Mouse (Mus musculus) liver, embryonic 11.5 days (tissue): ENCODE measurements around the gene Yeats4. TPM values are rescaled to one million over a fixed set of nuclear protein-coding genes. Genes with fewer than 3 reads are reported as not detected.
A peak's percentile ranks its signal among the peaks of the same experiment; 100 is the strongest.
"Not testable (repeated sequence)": the region's sequence is repeated elsewhere in the genome, so short reads cannot be mapped to it uniquely, and the experiment has no call there.

ENCODE experiments used
- ATAC-seq: fragments of 200-750 bp; cut with Nextera tagmentation; replicated peaks from 2 replicates; pipeline ENCODE4 v1.8.0; 2017; ENCODE audit warnings: moderate number of reproducible peaks, mild to moderate bottlenecking, moderate TSS enrichment, moderate library complexity; ENCODE audit not compliant: low FRiP score
- DNase-seq: peaks from one replicate; pipeline ENCODE4 v3.0.0-alpha.2; 2017; ENCODE audit warnings: low spot score
- H3K27ac ChIP-seq: fragments of 300-500 bp; sonication (generic); 2 replicates; pipeline ENCODE4 v1.5.1; 2014; ENCODE audit warnings: mild to moderate bottlenecking, low read depth, low read length, control low read depth
- H3K27me3 ChIP-seq: fragments of 300-500 bp; sonication (generic); replicated peaks from 2 replicates; pipeline ENCODE4 v1.6.1; 2014; ENCODE audit warnings: low read length, mixed read lengths; ENCODE audit not compliant: control insufficient read depth, insufficient read depth
- H3K36me3 ChIP-seq: fragments of 300-500 bp; sonication (generic); 2 replicates; pipeline ENCODE4 v1.6.1; 2014; ENCODE audit warnings: mild to moderate bottlenecking, low read length, moderate library complexity, mixed read lengths; ENCODE audit not compliant: control insufficient read depth, insufficient read depth
- H3K4me1 ChIP-seq: fragments of 300-500 bp; sonication (generic); replicated peaks from 2 replicates; pipeline ENCODE4 v1.6.1; 2014; ENCODE audit warnings: low read length, mixed read lengths; ENCODE audit not compliant: control insufficient read depth, insufficient read depth
- H3K4me2 ChIP-seq: fragments of 300-500 bp; sonication (generic); 2 replicates; pipeline ENCODE4 v1.6.1; 2014; ENCODE audit warnings: mild to moderate bottlenecking, control low read depth, moderate library complexity
- H3K4me3 ChIP-seq: fragments of 300-500 bp; sonication (generic); 2 replicates; pipeline ENCODE4 v1.5.1; 2014; ENCODE audit warnings: low read depth, low read length, control low read depth
- H3K9ac ChIP-seq: fragments of 300-500 bp; sonication (generic); 2 replicates; pipeline ENCODE4 v1.6.1; 2014; ENCODE audit warnings: low read depth, low read length, control low read depth
- H3K9me3 ChIP-seq: fragments of 300-500 bp; sonication (generic); 2 replicates; pipeline ENCODE4 v1.6.1; 2016; ENCODE audit warnings: low read length, inconsistent platforms, mixed read lengths; ENCODE audit not compliant: control insufficient read depth
- WGBS: fragments of 180-500 bp; shearing (Covaris S2); extraction: QIAGEN DNeasy Blood & Tissue Kit; methylation state at CpG from one replicate; pipeline ENCODE4 v1.1.7; 2014; 5-methylcytosine and 5-hydroxymethylcytosine counted together
- polyA plus RNA-seq: library from polyadenylated mRNA; unstranded; fragments of >200 nt; fragmentation: Nextera tagmentation; extraction: Ambion mirVana; gene quantifications from 2 replicates; pipeline ENCODE4 v1.2.1, GENCODE M21; 2014

Gene Yeats4
- polyA plus RNA-seq, 1 experiment from 2014 or later, result 83.2 TPM

DNA sequence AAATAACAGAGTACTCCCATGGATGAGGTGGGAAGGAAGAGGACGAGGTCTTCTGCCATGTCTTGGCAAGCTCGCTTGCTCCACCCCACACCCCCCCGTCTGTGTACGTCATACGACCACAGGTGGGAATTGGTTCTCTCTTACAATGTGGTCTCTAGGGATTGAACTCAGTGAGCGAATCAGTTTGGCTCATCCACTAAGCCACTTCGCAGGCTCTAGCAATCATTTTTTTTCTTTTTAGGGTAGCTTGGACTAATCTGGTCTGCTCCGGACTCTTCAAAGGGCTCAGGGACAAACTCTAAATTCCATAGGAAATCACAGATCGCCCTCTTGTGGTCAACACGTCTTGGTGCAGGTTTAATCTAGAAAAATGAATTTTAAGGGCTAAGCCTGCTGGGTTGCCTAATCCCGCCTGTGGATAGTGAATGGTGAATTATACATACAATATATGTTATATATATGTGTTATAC lies 14.8 kb downstream of the Yeats4 start:
- no peak overlapping the region for H3K9ac ChIP-seq
- no peak overlapping the region for H3K27ac ChIP-seq
- peaks cover under 1% of the 10 kb centered on the region; the same call in 1 of the 2 replicates for H3K36me3 ChIP-seq
- peak; percentile 61 for ATAC-seq
- H3K4me2 ChIP-seq, result peak overlapping the region; percentile 58
- peak; percentile 50 for DNase-seq
- peak overlapping the region; percentile 20 for H3K4me3 ChIP-seq
- no peaks in the 10 kb centered on the region for H3K9me3 ChIP-seq
- no peaks in the 10 kb centered on the region; the same call in 1 of the 2 replicates for H3K4me1 ChIP-seq
- 19% methylated on average over 11 of the region's 11 CpGs for WGBS
- no peaks in the 10 kb centered on the region for H3K27me3 ChIP-seq

DNA sequence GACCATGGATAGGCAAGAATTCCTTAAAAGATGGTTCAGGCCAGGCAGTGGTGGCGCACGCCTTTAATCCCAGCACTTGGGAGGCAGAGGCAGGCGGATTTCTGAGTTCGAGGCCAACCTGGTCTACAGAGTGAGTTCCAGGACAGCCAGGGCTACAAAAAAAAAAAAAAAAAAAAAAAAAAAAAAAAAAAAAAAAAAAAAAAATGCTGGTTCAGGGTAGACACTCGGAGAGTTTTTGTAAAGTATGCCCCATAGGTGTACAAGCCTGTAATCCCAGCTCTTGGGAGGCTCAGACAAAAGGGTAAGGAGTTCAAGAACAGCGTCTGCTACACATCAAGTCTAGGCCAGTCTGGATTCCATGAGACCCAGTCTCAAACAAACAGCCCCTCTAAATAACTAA lies 15.5 kb downstream of the Yeats4 start:
- DNase-seq, H3K9ac ChIP-seq, H3K36me3 ChIP-seq, H3K27ac ChIP-seq, ATAC-seq, H3K4me1 ChIP-seq, H3K4me2 ChIP-seq, H3K27me3 ChIP-seq, H3K4me3 ChIP-seq, H3K9me3 ChIP-seq: not testable (repeated sequence)
- 86% methylated on average over 6 of the region's 6 CpGs for WGBS

DNA sequence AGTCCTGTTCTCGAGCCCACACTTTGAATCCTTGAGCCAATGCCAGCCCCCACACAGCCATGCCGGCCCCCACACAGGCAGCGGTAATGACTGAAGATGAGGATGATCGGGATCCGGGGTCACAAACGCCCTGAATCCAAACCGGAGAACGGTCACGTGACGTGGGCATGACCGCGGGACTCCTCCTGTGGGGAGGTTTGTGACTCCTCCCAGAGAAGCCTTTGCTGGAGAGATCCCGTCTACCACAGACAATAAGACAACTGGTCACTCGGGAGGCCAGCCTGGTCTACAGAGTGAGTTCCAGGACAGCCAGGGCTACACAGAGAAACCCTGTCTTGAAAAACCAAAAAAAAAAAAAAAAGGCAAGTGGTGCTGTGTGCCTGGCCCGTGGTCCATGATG lies 16.1 kb downstream of the Yeats4 start:
- Histone ChIP-seq H3K36me3 (no peaks in the 10 kb centered on the region), H3K4me2 (no peak overlapping the region), H3K4me3 (no peak overlapping the region), H3K4me1 (no peaks in the 10 kb centered on the region; the same call in none of the 2 replicates), H3K27me3 (no peaks in the 10 kb centered on the region), H3K9me3 (no peaks in the 10 kb centered on the region), H3K27ac (no peak overlapping the region), H3K9ac (no peak overlapping the region)
- DNase-seq (no peak), ATAC-seq (no peak)
- 79% methylated on average over 15 of the region's 15 CpGs for WGBS

DNA sequence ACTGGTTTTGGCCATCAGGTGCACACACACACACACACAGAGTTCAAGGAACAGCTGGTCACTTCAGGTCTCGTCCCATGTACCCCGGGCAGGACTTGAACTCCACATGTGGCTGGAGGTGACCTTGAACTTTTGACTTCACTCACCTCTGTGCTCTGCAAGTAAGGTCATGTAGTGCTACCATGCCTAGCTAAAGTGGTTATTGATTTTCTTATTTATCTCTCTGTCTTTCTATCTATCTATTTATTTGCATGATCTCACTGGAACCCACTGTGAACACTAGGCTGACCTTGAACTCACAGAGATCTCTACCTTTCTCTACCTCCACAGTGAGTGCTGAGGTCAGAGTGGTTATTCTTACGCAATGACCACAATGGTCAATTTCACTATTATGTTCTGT lies 18.2 kb downstream of the Yeats4 start:
- H3K27ac ChIP-seq, result no peak overlapping the region
- no peaks in the 10 kb centered on the region for H3K36me3 ChIP-seq
- H3K4me2 ChIP-seq, result no peak overlapping the region
- H3K9ac ChIP-seq, result no peak overlapping the region
- DNase-seq (no peak), ATAC-seq (no peak)
- no peaks in the 10 kb centered on the region for H3K9me3 ChIP-seq
- H3K4me1 ChIP-seq, result peaks cover 2% of the 10 kb centered on the region
- 85% methylated on average over 3 of the region's 3 CpGs for WGBS
- H3K4me3 ChIP-seq, result no peak overlapping the region
- H3K27me3 ChIP-seq, result no peaks in the 10 kb centered on the region

DNA sequence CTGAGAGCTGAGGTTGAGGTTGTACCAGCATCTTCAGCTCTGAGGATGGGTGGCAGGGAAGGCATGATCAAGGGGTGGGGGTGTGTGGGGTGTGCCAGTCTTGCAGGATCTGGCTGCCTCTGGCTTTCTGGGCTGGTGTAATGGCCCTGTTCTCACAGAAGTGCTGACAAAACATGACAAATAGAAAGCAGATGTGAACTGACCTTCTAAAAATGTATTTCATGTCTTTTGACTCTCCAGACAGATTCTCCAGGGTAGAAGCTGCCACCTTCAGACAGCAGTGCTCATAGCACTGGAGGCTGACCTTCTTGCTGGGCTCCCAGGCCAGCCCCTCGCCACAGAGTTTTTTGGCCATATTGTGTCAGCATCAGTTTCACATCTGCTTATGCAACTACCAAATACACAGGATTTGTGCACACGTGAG lies 20.7 kb downstream of the Yeats4 start:
- H3K9ac ChIP-seq, result no peak overlapping the region

DNA sequence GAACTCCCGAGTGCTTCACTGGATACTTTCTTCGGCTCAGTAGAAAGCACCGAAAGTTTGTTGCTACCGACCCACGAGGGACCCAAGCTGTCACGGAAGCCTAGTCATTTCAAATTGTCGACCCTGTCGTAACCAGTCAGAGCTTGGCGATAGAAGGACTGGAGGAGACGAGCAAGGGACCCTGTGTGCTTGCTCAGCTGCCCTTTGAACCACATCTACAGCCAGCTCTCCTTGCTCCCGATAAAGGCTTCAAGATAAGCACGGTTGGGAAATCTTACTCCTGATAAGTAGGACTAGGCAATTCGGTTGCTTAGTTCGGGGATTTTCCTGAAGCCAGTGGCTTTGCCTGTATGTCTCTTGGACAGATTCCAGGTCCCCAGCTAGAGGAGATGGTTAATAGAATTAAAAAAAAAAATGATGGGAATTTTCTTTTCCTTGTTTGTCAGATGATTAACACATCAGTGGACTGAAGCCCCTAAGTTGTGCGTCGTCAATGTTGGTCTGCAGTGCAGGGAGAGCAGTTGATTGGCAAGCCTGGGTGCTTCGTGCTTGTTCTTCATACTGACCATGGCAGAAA lies 21.2 kb downstream of the Yeats4 start:
- WGBS, result 49% methylated on average over 17 of the region's 17 CpGs
- Histone ChIP-seq H3K27me3 (no peaks in the 10 kb centered on the region), H3K9me3 (no peaks in the 10 kb centered on the region), H3K36me3 (no peaks in the 10 kb centered on the region), H3K4me1 (peaks cover 2% of the 10 kb centered on the region; the same call in 1 of the 2 replicates), H3K4me3 (no peak overlapping the region), H3K4me2 (no peak overlapping the region), H3K27ac (no peak overlapping the region), H3K9ac (no peak overlapping the region)
- DNase-seq (no peak), ATAC-seq (no peak)

More for the DNA sequence above, 20.7 kb downstream of the Yeats4 start:
- H3K4me3 ChIP-seq, result no peak overlapping the region
- H3K9me3 ChIP-seq, result no peaks in the 10 kb centered on the region
- H3K27me3 ChIP-seq, result no peaks in the 10 kb centered on the region
- H3K36me3 ChIP-seq, result no peaks in the 10 kb centered on the region
- 53% methylated on average over 2 of the region's 2 CpGs for WGBS
- no peak overlapping the region for H3K4me2 ChIP-seq
- no peak for ATAC-seq
- peaks cover 2% of the 10 kb centered on the region; the same call in 1 of the 2 replicates for H3K4me1 ChIP-seq
- no peak overlapping the region for H3K27ac ChIP-seq
- DNase-seq, result no peak

DNA sequence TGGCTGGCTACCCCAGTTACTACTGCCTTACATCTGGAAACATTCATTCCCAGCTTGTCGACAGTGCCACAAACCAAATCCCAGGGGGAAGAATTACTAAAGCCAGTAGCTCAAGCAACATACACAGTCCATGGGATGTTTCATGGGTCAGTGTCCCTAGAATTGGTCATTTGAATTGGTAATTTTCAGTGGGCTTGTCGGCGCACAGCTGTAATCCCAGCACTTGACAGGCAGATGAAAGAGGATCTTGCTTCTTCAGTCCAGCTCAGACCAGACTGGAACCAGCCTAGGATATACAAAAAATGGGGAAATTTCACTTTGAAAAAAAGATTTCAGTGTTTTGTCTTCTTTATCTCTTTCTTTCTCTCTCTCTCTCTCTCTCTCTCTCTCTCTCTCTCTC lies 24.6 kb downstream of the Yeats4 start:
- Histone ChIP-seq H3K4me2 (no peak overlapping the region), H3K4me1 (peaks cover 2% of the 10 kb centered on the region), H3K9ac (no peak overlapping the region), H3K27ac (no peak overlapping the region), H3K27me3 (no peaks in the 10 kb centered on the region), H3K4me3 (no peak overlapping the region), H3K9me3 (no peaks in the 10 kb centered on the region), H3K36me3 (no peaks in the 10 kb centered on the region)
- DNase-seq, result no peak
- WGBS, result 79% methylated on average over 3 of the region's 3 CpGs
- ATAC-seq, result no peak

DNA sequence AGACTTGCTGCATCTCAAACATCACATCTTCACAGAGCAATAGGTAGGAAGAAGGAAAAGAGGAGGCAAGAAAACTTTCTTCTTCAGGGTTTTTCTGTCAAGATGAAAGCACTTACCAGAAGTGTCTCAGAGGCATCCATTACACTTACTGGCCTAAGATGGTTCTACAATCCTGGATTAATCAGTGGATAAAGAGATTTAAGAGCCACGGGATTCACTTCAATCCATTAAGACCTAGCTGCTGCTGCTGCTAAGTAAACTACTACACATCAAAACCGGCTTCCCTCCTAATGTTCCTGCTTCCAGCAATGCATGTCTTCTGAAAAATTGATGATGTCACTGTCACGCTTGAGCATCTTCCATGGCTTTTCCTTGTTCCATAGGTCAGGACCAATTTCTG lies 27.6 kb downstream of the Yeats4 start:
- Histone ChIP-seq H3K27ac (no peak overlapping the region), H3K27me3 (no peaks in the 10 kb centered on the region), H3K9ac (no peak overlapping the region), H3K4me1 (no peaks in the 10 kb centered on the region; the same call in 1 of the 2 replicates), H3K4me3 (no peak overlapping the region), H3K4me2 (no peak overlapping the region), H3K9me3 (no peaks in the 10 kb centered on the region), H3K36me3 (no peaks in the 10 kb centered on the region)
- DNase-seq, result no peak
- ATAC-seq, result no peak
- 85% methylated on average over 3 of the region's 3 CpGs for WGBS

DNA sequence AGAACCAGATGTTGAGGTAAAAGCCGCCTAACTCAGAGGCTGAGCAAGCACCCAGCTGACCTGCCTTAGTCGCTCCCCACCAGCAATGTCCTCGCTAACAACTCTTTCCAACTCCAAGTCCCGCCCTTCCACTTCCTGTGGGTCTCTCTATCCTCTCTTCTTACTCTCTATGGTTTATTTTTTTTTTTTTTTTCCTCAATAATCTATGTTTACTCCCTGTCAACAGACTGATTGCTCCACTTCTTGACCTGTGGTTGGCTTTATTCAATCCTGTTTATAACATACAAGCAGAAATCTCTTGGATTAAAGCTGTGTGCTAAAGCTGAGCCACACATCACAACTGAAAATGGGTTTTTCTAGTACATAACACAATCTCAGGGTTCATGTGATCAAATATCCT lies 28.6 kb downstream of the Yeats4 start:
- 87% methylated on average over 4 of the region's 4 CpGs for WGBS

More for the DNA sequence above, 28.6 kb downstream of the Yeats4 start:
- Histone ChIP-seq H3K4me2 (no peak overlapping the region), H3K27ac (no peak overlapping the region), H3K9ac (no peak overlapping the region), H3K27me3 (no peaks in the 10 kb centered on the region), H3K4me3 (no peak overlapping the region), H3K36me3 (no peaks in the 10 kb centered on the region), H3K4me1 (no peaks in the 10 kb centered on the region; the same call in 1 of the 2 replicates), H3K9me3 (no peaks in the 10 kb centered on the region)
- no peak for ATAC-seq
- no peak for DNase-seq
